Mouse (Mus musculus): ENCODE results near the gene Rsrc1.

DNA sequence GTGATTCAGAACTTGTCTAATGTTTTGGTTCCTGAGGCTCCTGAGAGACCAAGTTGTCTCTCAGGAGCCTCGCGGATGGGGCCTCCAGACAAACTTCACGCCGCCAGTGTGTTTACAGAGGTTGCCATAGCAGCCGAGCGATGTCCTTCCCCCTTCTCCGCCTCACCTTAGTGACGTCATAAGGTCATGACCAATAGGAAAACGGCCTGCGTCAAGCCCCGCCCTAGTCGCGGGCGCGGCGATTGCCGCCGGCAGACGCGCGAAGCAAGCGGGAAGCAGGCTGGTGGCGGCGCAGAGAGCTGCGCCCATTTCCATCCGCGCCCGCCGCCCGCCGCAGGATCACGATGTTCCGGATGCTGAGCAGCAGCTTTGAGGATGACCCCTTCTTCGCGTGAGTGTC lies 392.7 kb downstream of the Rsrc1 start, which contains the start of gene Mlf1:
- TF ChIP-seq CTCF (conservative IDR thresholded peaks at IDR 0.05; ENCODE audit: low read length) (no peak), NANOG (IDR thresholded peaks at IDR 0.05; ENCODE audit: borderline replicate concordance, low read length) (no peak), POU5F1 (IDR thresholded peaks at IDR 0.05; ENCODE audit: borderline replicate concordance, low read length) (no peak)

All from E14TG2a.4 (cell line).